Mouse (Mus musculus) hindlimb bud, embryonic 11.5 days (tissue): ENCODE data around the gene Kit.

Experiments used
- DNase-seq: peaks from one replicate; pipeline ENCODE4 v3.0.0-alpha.2; 2012; ENCODE audit warnings: low read depth, low spot score; ENCODE audit errors: extremely low spot score

Kit gene

GRCm38 (mm10) chr5:75574852-75575566, at the start of gene Kit:
Gene Kit, plus strand, starts transcription at chr5:75574916.
- DNase-seq = no peak

GRCm38 (mm10) chr5:75536156-75536555, 38.6 kb upstream of the Kit start:
- DNase-seq = no peak

GRCm38 (mm10) chr5:75537717-75538116, 37.0 kb upstream of the Kit start:
- no peak for DNase-seq

- DNase-seq = no peak
Observed at GRCm38 (mm10) chr5:75538458-75538857, 36.3 kb upstream of the Kit start.

- no peak for DNase-seq
Observed at GRCm38 (mm10) chr5:75539098-75539497, 35.6 kb upstream of the Kit start.

GRCm38 (mm10) chr5:75543757-75544156, 31.0 kb upstream of the Kit start:
- no peak for DNase-seq

GRCm38 (mm10) chr5:75544472-75545264, 30.0 kb upstream of the Kit start:
- DNase-seq = no peak

GRCm38 (mm10) chr5:75545265-75545643, 29.5 kb upstream of the Kit start:
- DNase-seq = no peak

- DNase-seq = no peak
Observed at GRCm38 (mm10) chr5:75553021-75553420, 21.7 kb upstream of the Kit start.

- no peak for DNase-seq
Observed at GRCm38 (mm10) chr5:75557636-75558035, 17.1 kb upstream of the Kit start.

GRCm38 (mm10) chr5:75559291-75559690, 15.4 kb upstream of the Kit start:
- DNase-seq = no peak

GRCm38 (mm10) chr5:75561231-75561630, 13.5 kb upstream of the Kit start:
- no peak for DNase-seq

- no peak for DNase-seq
Observed at GRCm38 (mm10) chr5:75574151-75574851, 415 bp upstream of the Kit start.

- DNase-seq = no peak
Observed at GRCm38 (mm10) chr5:75575567-75576515, 1.1 kb downstream of the Kit start.

GRCm38 (mm10) chr5:75576741-75577140, 2.0 kb downstream of the Kit start:
- DNase-seq = no peak

- DNase-seq = no peak
Observed at GRCm38 (mm10) chr5:75578141-75578540, 3.4 kb downstream of the Kit start.

GRCm38 (mm10) chr5:75579244-75579643, 4.5 kb downstream of the Kit start:
- DNase-seq = no peak

GRCm38 (mm10) chr5:75579646-75580268, 5.0 kb downstream of the Kit start:
- no peak for DNase-seq

GRCm38 (mm10) chr5:75581926-75582325, 7.2 kb downstream of the Kit start:
- DNase-seq = no peak

GRCm38 (mm10) chr5:75587781-75588180, 13.1 kb downstream of the Kit start:
- no peak for DNase-seq
